Mouse (Mus musculus) lung, embryonic 14.5 days (tissue): ENCODE data around the gene Bod1l. TPM values are rescaled to one million over a fixed set of nuclear protein-coding genes. Genes with fewer than 3 reads are reported as not detected.

Experiments used
- ATAC-seq: fragments of 200-750 bp; cut with Nextera tagmentation; 2 replicates; pipeline ENCODE4 v1.8.0; 2017; ENCODE audit warnings: mild to moderate bottlenecking, moderate TSS enrichment, moderate library complexity; ENCODE audit not compliant: insufficient read depth
- DNase-seq: peaks from one replicate; pipeline ENCODE4 v3.0.0-alpha.2; 2015
- H3K27ac ChIP-seq: fragments of 300-500 bp; sonication (generic); 2 replicates; pipeline ENCODE4 v1.5.1; 2014; ENCODE audit warnings: low read depth, mild to moderate bottlenecking, moderate library complexity
- H3K27me3 ChIP-seq: fragments of 300-500 bp; sonication (generic); 2 replicates; pipeline ENCODE4 v1.6.1; 2014; ENCODE audit warnings: low read length, control low read depth; ENCODE audit not compliant: insufficient read depth
- H3K36me3 ChIP-seq: fragments of 300-500 bp; sonication (generic); 2 replicates; pipeline ENCODE4 v1.6.1; 2014; ENCODE audit warnings: control low read depth; ENCODE audit not compliant: insufficient read depth
- H3K4me1 ChIP-seq: fragments of 300-500 bp; sonication (generic); 2 replicates; pipeline ENCODE4 v1.6.1; 2014; ENCODE audit warnings: antibody characterized with exemption, control low read depth; ENCODE audit not compliant: insufficient read depth
- H3K4me2 ChIP-seq: fragments of 300-500 bp; sonication (generic); 2 replicates; pipeline ENCODE4 v1.6.1; 2014; ENCODE audit warnings: mild to moderate bottlenecking
- H3K4me3 ChIP-seq: fragments of 300-500 bp; sonication (generic); 2 replicates; pipeline ENCODE4 v1.5.1; 2014; ENCODE audit warnings: low read depth, low read length
- H3K9ac ChIP-seq: fragments of 300-500 bp; sonication (generic); 2 replicates; pipeline ENCODE4 v1.6.1; 2014
- H3K9me3 ChIP-seq: fragments of 300-500 bp; sonication (generic); 2 replicates; pipeline ENCODE4 v1.6.1; 2016; ENCODE audit warnings: low read depth, low read length, control low read depth
- CTCF ChIP-seq: IDR thresholded peaks from 2 replicates; pipeline ENCODE4 v1.5.1; 2016; ENCODE audit warnings: antibody characterized with exemption, low read depth
- WGBS: fragments of 180-500 bp; shearing (Covaris S2); extraction: QIAGEN DNeasy Blood & Tissue Kit; methylation state at CpG from one replicate; pipeline ENCODE4 v1.1.7; 2014; 5-methylcytosine and 5-hydroxymethylcytosine counted together
- polyA plus RNA-seq: library from polyadenylated mRNA; unstranded; fragments of >200 nt; fragmentation: Nextera tagmentation; extraction: Ambion mirVana; gene quantifications from 2 replicates; pipeline ENCODE4 v1.2.1, GENCODE M21; 2014

The Bod1l gene
- polyA plus RNA-seq, 1 experiment from 2014 or later, result 23.9 TPM

DNA sequence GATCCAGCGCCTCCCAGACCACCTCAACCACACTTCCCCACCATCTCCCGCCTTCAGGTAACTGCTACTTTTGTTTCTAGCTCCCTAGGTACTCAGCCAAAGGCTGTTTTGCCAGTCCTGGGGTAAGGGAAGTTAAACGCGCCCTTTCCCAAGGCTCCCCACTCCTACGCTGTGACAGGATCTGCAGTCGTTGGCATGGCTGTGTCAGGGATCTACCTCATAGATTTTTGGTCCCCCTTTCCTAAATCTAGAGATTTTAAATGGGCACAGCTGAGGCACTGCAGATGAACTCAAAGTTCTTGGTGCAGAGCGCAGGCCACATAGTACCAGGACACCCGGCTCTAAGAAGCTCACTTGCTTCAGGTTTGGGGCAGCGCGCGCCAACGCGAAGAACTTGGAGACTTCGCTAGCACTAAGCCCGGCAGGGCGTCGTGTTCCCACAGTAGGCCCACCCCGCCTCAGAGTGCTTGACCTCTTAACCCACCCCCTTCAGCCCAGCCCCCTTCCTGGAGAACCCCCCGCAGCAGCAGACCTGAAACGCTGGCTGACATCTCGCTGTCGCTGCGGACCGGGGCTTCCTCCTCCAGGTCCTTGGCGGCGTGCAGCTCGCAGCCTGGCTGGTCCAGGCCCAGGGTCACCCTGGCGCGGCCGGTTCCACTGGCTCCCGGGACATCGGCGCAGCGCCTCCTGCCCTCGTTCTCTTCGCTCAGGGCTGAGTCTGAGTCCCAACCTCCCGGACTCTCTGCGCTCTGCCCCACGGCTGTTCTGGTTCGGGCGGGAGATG is 81.0 kb downstream of the Bod1l start:
- TF ChIP-seq CTCF, result no peak
- Histone ChIP-seq H3K9ac (no peak overlapping the region; the same call in 1 of the 2 replicates), H3K27ac (no peak overlapping the region), H3K9me3 (no peaks in the 10 kb centered on the region), H3K27me3 (peaks cover 95% of the 10 kb centered on the region), H3K4me1 (no peaks in the 10 kb centered on the region), H3K4me3 (peak overlapping the region; percentile 36), H3K4me2 (peak overlapping the region; percentile 64), H3K36me3 (no peaks in the 10 kb centered on the region)
- 2% methylated on average over 41 of the region's 41 CpGs for WGBS
- DNase-seq (no peak), ATAC-seq (peak; percentile 50; the same call in 1 of the 2 replicates)

DNA sequence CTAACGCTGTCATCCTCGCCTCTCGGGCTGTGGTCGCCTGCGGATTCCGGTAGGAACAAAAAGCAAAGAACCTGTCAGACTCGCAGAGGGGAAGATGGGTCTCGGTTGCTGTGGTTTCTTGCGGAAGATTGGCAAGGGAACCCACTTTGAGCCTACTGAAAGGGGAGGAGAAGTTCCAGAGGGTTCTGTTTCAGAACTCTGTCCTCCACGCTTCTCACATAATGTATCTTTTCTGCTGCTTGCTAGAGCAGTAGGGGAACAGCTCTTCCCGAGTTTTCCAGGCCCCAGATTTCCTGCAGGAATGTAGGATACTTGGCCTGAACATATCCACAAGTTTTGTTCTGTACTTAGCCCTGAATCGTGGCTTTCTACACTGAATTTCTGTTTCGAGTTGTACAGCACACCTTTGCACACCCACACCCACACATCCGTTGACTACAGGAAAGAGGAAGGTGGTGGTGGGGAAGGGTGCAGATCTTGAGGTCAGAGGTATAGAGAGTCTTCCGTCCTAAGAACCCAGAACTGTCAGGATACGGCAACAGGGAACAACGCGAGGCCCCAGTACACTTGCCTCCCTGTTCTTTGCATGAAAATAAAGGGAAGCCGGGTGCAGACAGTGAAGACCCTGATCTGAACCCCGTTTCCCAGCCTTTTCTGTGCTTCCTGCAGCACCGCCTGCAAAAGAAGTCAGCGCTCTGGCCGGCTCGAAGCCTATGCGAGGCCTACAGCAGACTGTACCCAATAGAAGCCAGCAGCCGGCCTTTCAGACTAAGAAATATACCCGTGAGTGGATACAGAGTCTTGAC is 81.8 kb downstream of the Bod1l start:
- Histone ChIP-seq H3K27me3 (peaks cover 96% of the 10 kb centered on the region), H3K4me2 (peak overlapping the region; percentile 27; the same call in 1 of the 2 replicates), H3K9me3 (no peaks in the 10 kb centered on the region), H3K27ac (no peak overlapping the region), H3K4me3 (0 out of 2 replicates have a peak overlapping the region, but pooled peaks have one; percentile 8), H3K9ac (no peak overlapping the region), H3K4me1 (no peaks in the 10 kb centered on the region), H3K36me3 (no peaks in the 10 kb centered on the region)
- WGBS, result 6% methylated on average over 27 of the region's 27 CpGs
- DNase-seq, result no peak
- ATAC-seq, result no peak
- no peak for TF ChIP-seq CTCF

DNA sequence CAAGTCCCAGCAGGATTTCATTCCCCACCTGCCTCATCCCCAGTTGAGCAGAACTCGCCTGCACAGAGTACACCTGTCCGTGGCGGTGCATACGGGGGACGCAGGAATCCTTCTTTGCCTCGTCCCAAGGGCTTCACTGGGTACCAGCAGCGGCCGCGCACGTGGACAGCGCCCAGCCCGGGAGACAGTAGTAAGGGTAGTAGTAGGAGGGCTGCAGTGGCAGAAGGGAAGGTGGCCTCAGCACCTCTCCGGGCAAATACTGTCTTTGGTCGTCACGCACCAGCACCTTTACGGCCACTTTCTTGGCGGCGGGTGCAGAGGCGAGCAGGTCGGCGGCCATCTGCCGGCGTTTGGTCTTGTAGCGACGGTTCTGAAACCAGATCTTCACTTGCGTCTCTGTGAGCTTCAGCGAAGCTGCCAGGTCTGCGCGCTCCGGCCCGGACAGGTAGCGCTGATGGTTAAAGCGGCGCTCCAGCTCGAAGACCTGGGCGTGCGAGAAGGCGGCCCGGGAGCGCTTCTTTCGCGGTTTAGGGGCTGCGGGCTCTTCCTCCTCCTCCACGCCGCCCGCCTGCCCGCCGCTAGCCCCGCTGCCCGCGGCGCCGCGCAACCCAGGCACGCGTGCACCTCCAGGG is 82.5 kb downstream of the Bod1l start:
- DNase-seq (no peak), ATAC-seq (no peak)
- TF ChIP-seq CTCF, result no peak
- H3K9me3 ChIP-seq, result no peaks in the 10 kb centered on the region
- H3K4me1 ChIP-seq, result no peaks in the 10 kb centered on the region
- H3K27me3 ChIP-seq, result peaks cover 96% of the 10 kb centered on the region
- no peaks in the 10 kb centered on the region for H3K36me3 ChIP-seq
- H3K27ac ChIP-seq, result no peak overlapping the region
- H3K4me3 ChIP-seq, result 0 out of 2 replicates have a peak overlapping the region, but pooled peaks have one; percentile 8
- peak overlapping the region; percentile 27; the same call in 1 of the 2 replicates for H3K4me2 ChIP-seq
- WGBS, result under 1% methylated on average over 56 of the region's 56 CpGs
- no peak overlapping the region for H3K9ac ChIP-seq

DNA sequence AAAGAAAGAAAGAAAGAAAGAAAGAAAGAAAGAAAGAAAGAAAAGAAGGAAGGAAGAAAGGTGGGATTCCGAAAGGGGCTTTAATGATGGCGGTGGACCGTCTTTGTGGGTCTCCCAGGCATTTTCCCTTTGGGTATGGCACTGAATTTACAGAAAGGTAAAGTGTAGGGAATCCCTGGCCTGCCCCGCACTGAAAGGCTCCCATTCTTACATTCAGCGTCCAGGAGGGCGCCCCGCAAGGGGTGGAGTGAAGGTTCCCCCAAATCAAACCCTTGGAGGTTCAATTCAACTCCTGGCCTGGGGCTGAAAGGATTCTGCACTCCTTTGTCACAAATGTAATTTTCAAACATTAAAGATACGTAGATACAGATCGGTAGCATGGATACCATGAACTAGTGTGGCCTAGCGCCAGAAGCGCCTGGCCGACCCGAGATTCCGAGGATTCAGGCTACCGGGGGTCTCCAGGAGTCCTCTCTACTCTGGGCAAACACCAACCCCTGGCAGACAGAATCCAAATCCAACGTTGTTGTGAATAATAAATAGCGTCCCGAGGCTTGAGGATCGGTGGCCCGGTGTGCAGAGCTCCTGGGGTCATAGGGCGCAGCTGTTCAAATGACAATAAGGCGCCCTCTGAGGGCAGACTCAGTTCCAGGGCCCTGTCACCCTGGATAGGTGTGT is 83.1 kb downstream of the Bod1l start:
- Histone ChIP-seq H3K9ac (no peak overlapping the region), H3K9me3 (no peaks in the 10 kb centered on the region), H3K4me2 (no peak overlapping the region), H3K4me1 (no peaks in the 10 kb centered on the region), H3K36me3 (no peaks in the 10 kb centered on the region), H3K27me3 (peaks cover 96% of the 10 kb centered on the region), H3K4me3 (no peak overlapping the region), H3K27ac (no peak overlapping the region)
- DNase-seq (no peak), ATAC-seq (no peak)
- TF ChIP-seq CTCF, result no peak
- WGBS, result 4% methylated on average over 22 of the region's 22 CpGs

- no peak overlapping the region for H3K9ac ChIP-seq
- DNase-seq, result no peak
- no peaks in the 10 kb centered on the region for H3K9me3 ChIP-seq
Observed at GRCm38 (mm10) chr5:41760071-41760470, 84.0 kb downstream of the Bod1l start.

GRCm38 (mm10) chr5:41758671-41759639 is 85.2 kb downstream of the Bod1l start:
- ATAC-seq (no peak), DNase-seq (no peak)
- peaks cover 98% of the 10 kb centered on the region for H3K27me3 ChIP-seq
- H3K9ac ChIP-seq, result no peak overlapping the region
- H3K4me2 ChIP-seq, result no peak overlapping the region
- no peaks in the 10 kb centered on the region for H3K36me3 ChIP-seq
- no peak overlapping the region for H3K4me3 ChIP-seq
- TF ChIP-seq CTCF, result no peak
- no peak overlapping the region for H3K27ac ChIP-seq
- 7% methylated on average over 19 of the region's 19 CpGs for WGBS
- no peaks in the 10 kb centered on the region for H3K4me1 ChIP-seq
- H3K9me3 ChIP-seq, result no peaks in the 10 kb centered on the region

More at GRCm38 (mm10) chr5:41760071-41760470, 84.0 kb downstream of the Bod1l start:
- Histone ChIP-seq H3K27ac (no peak overlapping the region), H3K4me3 (no peak overlapping the region), H3K27me3 (peaks cover 98% of the 10 kb centered on the region), H3K36me3 (no peaks in the 10 kb centered on the region), H3K4me2 (no peak overlapping the region), H3K4me1 (no peaks in the 10 kb centered on the region)
- no peak for TF ChIP-seq CTCF
- ATAC-seq, result no peak
- WGBS, result 5% methylated on average over 8 of the region's 8 CpGs
